Mouse (Mus musculus) intestine, embryonic 16.5 days (tissue): ENCODE results near the gene Pbx1. TPM values are rescaled to one million over a fixed set of nuclear protein-coding genes. Genes with fewer than 3 reads are reported as not detected.

Experiments used
- ATAC-seq: fragments of 200-750 bp; cut with Nextera tagmentation; 2 replicates; pipeline ENCODE4 v1.8.0; 2017; ENCODE audit warnings: moderate TSS enrichment, moderate library complexity
- H3K27ac ChIP-seq: fragments of 300-500 bp; sonication (generic); 2 replicates; pipeline ENCODE4 v1.5.1; 2014; ENCODE audit warnings: mild to moderate bottlenecking, low read length
- H3K27me3 ChIP-seq: fragments of 300-500 bp; sonication (generic); replicated peaks from 2 replicates; pipeline ENCODE4 v1.6.1; 2014; ENCODE audit warnings: low read length, control low read depth, mixed read lengths; ENCODE audit not compliant: control insufficient read depth, insufficient read depth
- H3K36me3 ChIP-seq: fragments of 300-500 bp; sonication (generic); 2 replicates; pipeline ENCODE4 v1.6.1; 2014; ENCODE audit warnings: low read length, control low read depth; ENCODE audit not compliant: control insufficient read depth, insufficient read depth
- H3K4me1 ChIP-seq: fragments of 300-500 bp; sonication (generic); 2 replicates; pipeline ENCODE4 v1.6.1; 2014; ENCODE audit warnings: low read length, control low read depth, mixed read lengths; ENCODE audit not compliant: control insufficient read depth, insufficient read depth
- H3K4me2 ChIP-seq: fragments of 300-500 bp; sonication (generic); 2 replicates; pipeline ENCODE4 v1.6.1; 2014; ENCODE audit warnings: low read depth, low read length, control low read depth
- H3K4me3 ChIP-seq: fragments of 300-500 bp; sonication (generic); 2 replicates; pipeline ENCODE4 v1.5.1; 2014; ENCODE audit warnings: mild to moderate bottlenecking, low read length
- H3K9ac ChIP-seq: fragments of 300-500 bp; sonication (generic); 2 replicates; pipeline ENCODE4 v1.6.1; 2014; ENCODE audit warnings: low read depth, low read length
- H3K9me3 ChIP-seq: fragments of 300-500 bp; sonication (generic); 2 replicates; pipeline ENCODE4 v1.6.1; 2016; ENCODE audit warnings: low read length, control low read depth; ENCODE audit not compliant: control insufficient read depth
- WGBS: fragments of 180-500 bp; shearing (Covaris S2); extraction: QIAGEN DNeasy Blood & Tissue Kit; methylation state at CpG from one replicate; pipeline ENCODE4 v1.1.7; 2014; 5-methylcytosine and 5-hydroxymethylcytosine counted together
- polyA plus RNA-seq: library from polyadenylated mRNA; unstranded; fragments of >200 nt; fragmentation: Nextera tagmentation; extraction: Ambion mirVana; gene quantifications from 2 replicates; pipeline ENCODE4 v1.2.1, GENCODE M21; 2015

The Pbx1 gene
- polyA plus RNA-seq, 1 experiment from 2014 or later: 17.2 TPM

- no peak overlapping the region for H3K4me2 ChIP-seq
- H3K4me3 ChIP-seq: no peak overlapping the region
- H3K9me3 ChIP-seq: no peaks in the 10 kb centered on the region
- no peak overlapping the region for H3K9ac ChIP-seq
- ATAC-seq: 0 out of 2 replicates have a peak, but pooled peaks have one; percentile 34
- peaks cover 26% of the 10 kb centered on the region for H3K4me1 ChIP-seq
- no peaks in the 10 kb centered on the region for H3K36me3 ChIP-seq
- no peak overlapping the region for H3K27ac ChIP-seq
- 6% methylated on average over 1 of the region's 1 CpGs for WGBS
- no peaks in the 10 kb centered on the region for H3K27me3 ChIP-seq
These were observed 22.0 kb downstream of the Pbx1 start for GRCm38 (mm10) chr1:168410054-168410453.

- peaks cover 26% of the 10 kb centered on the region for H3K4me1 ChIP-seq
- H3K9ac ChIP-seq: no peak overlapping the region
- no peak for ATAC-seq
- H3K27me3 ChIP-seq: no peaks in the 10 kb centered on the region
- WGBS: 72% methylated on average over 10 of the region's 10 CpGs
- H3K4me2 ChIP-seq: no peak overlapping the region
- no peak overlapping the region for H3K4me3 ChIP-seq
- no peak overlapping the region for H3K27ac ChIP-seq
- H3K36me3 ChIP-seq: no peaks in the 10 kb centered on the region
- H3K9me3 ChIP-seq: no peaks in the 10 kb centered on the region
These were observed 23.3 kb downstream of the Pbx1 start for GRCm38 (mm10) chr1:168408757-168409156.

DNA sequence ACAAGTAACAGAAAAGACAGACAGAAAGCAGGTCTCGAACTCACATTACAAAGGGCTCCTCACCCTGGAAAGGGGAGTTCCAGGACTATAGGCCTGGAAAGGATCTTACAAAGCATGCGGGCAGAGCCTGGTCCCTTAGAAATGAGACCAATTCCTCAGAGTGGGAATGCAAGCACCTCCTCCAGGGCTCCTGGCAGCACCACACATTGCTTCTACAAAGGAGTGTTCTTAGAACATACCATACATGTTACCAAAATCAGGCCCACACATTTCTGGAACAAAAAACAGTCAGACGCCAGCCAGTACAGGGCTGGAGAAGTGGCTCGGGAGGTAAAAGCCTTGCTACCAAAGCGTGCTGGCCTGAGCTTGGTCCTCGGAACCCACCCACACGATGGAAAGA is 24.1 kb downstream of the Pbx1 start:
- 80% methylated on average over 7 of the region's 7 CpGs for WGBS
- Histone ChIP-seq H3K4me2 (no peak overlapping the region), H3K36me3 (no peaks in the 10 kb centered on the region), H3K27ac (peak overlapping the region; percentile 24), H3K9ac (no peak overlapping the region), H3K4me1 (peaks cover 26% of the 10 kb centered on the region), H3K4me3 (no peak overlapping the region), H3K9me3 (no peaks in the 10 kb centered on the region), H3K27me3 (no peaks in the 10 kb centered on the region)
- ATAC-seq: no peak

- H3K4me2 ChIP-seq: no peak overlapping the region
- peak overlapping the region; percentile 45 for H3K27ac ChIP-seq
- no peaks in the 10 kb centered on the region for H3K27me3 ChIP-seq
- H3K9ac ChIP-seq: no peak overlapping the region
- H3K36me3 ChIP-seq: no peaks in the 10 kb centered on the region
- WGBS: 52% methylated on average over 8 of the region's 8 CpGs
- H3K9me3 ChIP-seq: no peaks in the 10 kb centered on the region
- no peak for ATAC-seq
- H3K4me3 ChIP-seq: no peak overlapping the region
- H3K4me1 ChIP-seq: peaks cover 26% of the 10 kb centered on the region
These were observed 25.8 kb downstream of the Pbx1 start for GRCm38 (mm10) chr1:168406291-168406675.

DNA sequence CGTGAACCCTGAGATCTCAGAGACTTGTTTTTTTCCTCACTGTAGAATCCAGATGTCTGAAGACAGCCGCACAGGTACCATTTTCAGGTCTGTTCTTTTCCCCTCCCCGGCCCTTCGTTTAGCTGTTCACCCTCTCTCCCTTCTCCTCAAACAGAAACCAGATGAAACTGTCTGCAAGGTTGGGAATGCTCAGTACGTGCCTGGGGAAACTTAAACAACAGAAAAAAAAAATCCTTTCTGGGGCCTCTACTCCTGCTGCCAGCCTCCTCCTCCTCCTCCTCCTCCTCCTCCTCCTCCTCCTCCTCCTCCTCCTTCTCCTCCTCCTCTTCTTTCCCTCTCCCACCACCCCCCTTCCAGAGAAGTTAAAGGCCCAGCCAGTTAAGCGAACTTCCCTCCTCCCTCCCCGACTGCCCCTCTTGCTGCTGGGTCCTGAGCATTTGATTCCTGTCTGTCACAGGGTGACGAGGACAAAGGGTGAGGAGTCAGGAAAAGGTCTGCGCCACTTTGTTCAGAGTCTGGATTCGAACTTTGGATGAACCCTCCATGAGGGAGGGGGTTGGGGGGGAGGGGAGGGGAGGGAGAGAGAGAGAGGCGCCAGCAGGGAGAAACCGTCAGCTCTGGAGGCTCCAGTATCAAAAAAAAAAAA is 26.3 kb downstream of the Pbx1 start:
- ATAC-seq: peak; percentile 50; the same call in 1 of the 2 replicates
- H3K9ac ChIP-seq: no peak overlapping the region
- peak overlapping the region; percentile 57 for H3K27ac ChIP-seq

DNA sequence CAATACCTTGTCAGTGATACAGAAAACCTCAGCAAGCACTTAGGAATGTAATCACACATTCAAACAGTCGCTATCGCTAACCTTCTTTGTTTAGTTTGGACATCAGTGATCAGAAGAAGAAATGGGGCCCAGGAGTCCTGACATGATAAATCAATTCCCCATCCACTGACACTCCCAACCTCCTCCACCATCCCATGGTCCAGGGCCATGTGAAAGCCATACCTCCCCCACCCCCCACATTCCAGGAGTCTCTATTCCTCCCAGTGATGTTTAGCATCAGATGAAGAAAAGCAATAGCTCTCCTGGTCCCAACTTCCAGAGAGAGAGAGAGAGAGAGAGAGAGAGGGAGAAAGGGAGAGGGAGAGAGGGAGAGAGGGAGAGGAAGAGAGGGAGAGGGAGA is 28.5 kb downstream of the Pbx1 start:
- H3K4me2 ChIP-seq: no peak overlapping the region
- 47% methylated on average over 2 of the region's 2 CpGs for WGBS
- no peak overlapping the region for H3K4me3 ChIP-seq
- peaks cover 16% of the 10 kb centered on the region for H3K4me1 ChIP-seq
- H3K27me3 ChIP-seq: no peaks in the 10 kb centered on the region
- no peak overlapping the region for H3K9ac ChIP-seq
- no peaks in the 10 kb centered on the region for H3K36me3 ChIP-seq
- no peak for ATAC-seq
- H3K27ac ChIP-seq: no peak overlapping the region
- no peaks in the 10 kb centered on the region for H3K9me3 ChIP-seq

More for the DNA sequence above, 26.3 kb downstream of the Pbx1 start:
- H3K36me3 ChIP-seq: no peaks in the 10 kb centered on the region
- H3K4me1 ChIP-seq: peaks cover 25% of the 10 kb centered on the region
- H3K9me3 ChIP-seq: no peaks in the 10 kb centered on the region
- no peak overlapping the region for H3K4me3 ChIP-seq
- no peaks in the 10 kb centered on the region for H3K27me3 ChIP-seq
- 29% methylated on average over 10 of the region's 12 CpGs for WGBS
- H3K4me2 ChIP-seq: peak overlapping the region; percentile 16; the same call in 1 of the 2 replicates

DNA sequence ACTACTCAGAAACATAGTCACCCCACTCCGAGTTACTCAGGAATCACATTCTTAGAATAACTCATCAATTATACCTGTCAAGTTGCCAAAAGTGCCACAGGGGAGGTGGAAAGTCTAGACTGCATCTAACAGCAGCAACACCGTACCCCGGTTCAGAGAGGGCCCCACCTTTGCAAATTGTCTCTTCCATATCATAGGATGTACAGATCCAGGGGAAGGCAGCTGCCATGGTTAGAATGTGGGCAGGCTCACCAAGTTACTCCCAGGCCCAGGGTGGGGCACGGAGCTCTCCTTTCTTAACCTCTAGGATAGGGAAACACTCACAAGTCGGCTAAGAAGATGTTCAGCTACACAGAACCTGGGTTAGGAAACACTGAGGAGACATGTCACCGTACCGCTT is 29.4 kb downstream of the Pbx1 start:
- Histone ChIP-seq H3K4me3 (no peak overlapping the region), H3K4me2 (no peak overlapping the region), H3K36me3 (no peaks in the 10 kb centered on the region), H3K27me3 (no peaks in the 10 kb centered on the region), H3K9me3 (no peaks in the 10 kb centered on the region), H3K9ac (no peak overlapping the region), H3K27ac (no peak overlapping the region), H3K4me1 (peaks cover 9% of the 10 kb centered on the region; the same call in 1 of the 2 replicates)
- no peak for ATAC-seq
- WGBS: 42% methylated on average over 7 of the region's 7 CpGs

DNA sequence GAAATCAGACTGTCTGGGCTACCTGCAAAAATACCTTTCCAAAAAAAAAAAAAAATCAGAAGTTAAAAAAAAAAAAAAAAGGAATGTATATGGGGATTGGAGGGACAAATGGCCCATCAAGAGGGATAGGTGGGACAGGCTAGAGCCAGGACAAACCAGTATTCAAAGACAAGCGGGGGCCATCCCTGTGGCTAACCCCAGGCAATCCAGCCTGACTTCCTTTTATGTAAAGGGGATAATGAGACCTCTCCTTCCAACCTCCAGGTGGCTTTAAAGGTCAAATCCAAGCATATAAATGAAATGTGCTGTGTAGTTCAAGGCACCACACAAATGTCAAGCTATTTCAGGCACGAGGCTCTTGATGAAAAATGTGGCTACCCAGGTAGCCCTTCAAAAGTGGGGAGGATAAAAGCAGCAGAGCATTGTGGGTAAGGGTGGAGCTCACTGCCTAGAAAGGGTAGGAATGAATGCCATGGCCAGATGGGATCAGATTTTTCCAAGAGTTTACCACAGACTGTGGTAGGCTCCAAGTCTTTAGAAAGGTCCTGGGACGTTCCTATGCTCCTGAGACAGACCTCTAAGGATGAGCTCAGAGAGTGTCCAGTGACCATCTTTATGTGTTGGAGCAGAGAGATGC is 36.4 kb downstream of the Pbx1 start:
- Histone ChIP-seq H3K4me1 (peaks cover 17% of the 10 kb centered on the region), H3K9ac (no peak overlapping the region), H3K4me3 (no peak overlapping the region), H3K36me3 (no peaks in the 10 kb centered on the region), H3K27ac (no peak overlapping the region), H3K9me3 (no peaks in the 10 kb centered on the region), H3K4me2 (no peak overlapping the region), H3K27me3 (no peaks in the 10 kb centered on the region)
- no peak for ATAC-seq
- 79% methylated on average over 3 of the region's 3 CpGs for WGBS

DNA sequence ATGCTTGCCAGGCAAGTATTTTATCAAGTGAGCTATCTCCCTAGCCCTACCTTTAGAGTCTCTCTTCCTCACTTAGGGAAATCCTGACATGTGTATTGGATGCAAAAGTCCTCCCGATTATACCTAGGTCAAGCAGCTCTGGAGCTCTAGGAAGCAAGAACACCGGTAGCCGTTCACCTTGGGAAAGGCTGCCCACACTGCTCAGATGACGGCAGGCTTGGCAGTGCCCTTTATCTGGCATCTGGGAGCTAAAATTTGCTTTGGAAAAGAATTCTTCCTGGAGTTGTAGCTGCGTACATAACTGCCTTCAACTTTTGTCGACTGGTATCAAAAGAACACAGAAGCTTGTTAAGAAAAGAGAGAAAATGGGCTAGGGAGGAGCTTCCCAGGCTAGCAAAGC is 37.5 kb downstream of the Pbx1 start:
- Histone ChIP-seq H3K36me3 (no peaks in the 10 kb centered on the region), H3K9ac (no peak overlapping the region), H3K9me3 (no peaks in the 10 kb centered on the region), H3K27ac (no peak overlapping the region), H3K4me2 (no peak overlapping the region), H3K4me3 (no peak overlapping the region), H3K4me1 (peaks cover 17% of the 10 kb centered on the region), H3K27me3 (no peaks in the 10 kb centered on the region)
- WGBS: 80% methylated on average over 6 of the region's 6 CpGs
- no peak for ATAC-seq
